Mouse (Mus musculus) liver, postnatal 0 days (tissue): Measurements from ENCODE around the gene Gm14401. TPM values are rescaled to one million over a fixed set of nuclear protein-coding genes. Genes with fewer than 3 reads are reported as not detected.
"Not testable (repeated sequence)": the region's sequence is repeated elsewhere in the genome, so short reads cannot be mapped to it uniquely, and the experiment has no call there.

Experiments
- ATAC-seq: fragments of 200-750 bp; cut with Nextera tagmentation; 2 replicates; pipeline ENCODE4 v1.8.0; 2017; ENCODE audit warnings: mild to moderate bottlenecking, moderate library complexity
- DNase-seq: peaks from one replicate; pipeline ENCODE4 v3.0.0-alpha.2; 2016
- H3K27ac ChIP-seq: fragments of 300-500 bp; sonication (generic); 2 replicates; pipeline ENCODE4 v1.5.1; 2014; ENCODE audit warnings: antibody characterized with exemption, moderate library complexity, mild to moderate bottlenecking, low read depth
- H3K27me3 ChIP-seq: fragments of 300-500 bp; sonication (generic); 2 replicates; pipeline ENCODE4 v1.6.1; 2014; ENCODE audit warnings: low read length, control low read depth, mixed read lengths; ENCODE audit not compliant: insufficient read depth
- H3K36me3 ChIP-seq: fragments of 300-500 bp; sonication (generic); replicated peaks from 2 replicates; pipeline ENCODE4 v1.6.1; 2014; ENCODE audit warnings: mild to moderate bottlenecking, control low read depth, low read length, moderate library complexity, mixed read lengths; ENCODE audit not compliant: insufficient read depth
- H3K4me1 ChIP-seq: fragments of 300-500 bp; sonication (generic); 2 replicates; pipeline ENCODE4 v1.6.1; 2014; ENCODE audit warnings: antibody characterized with exemption, mild to moderate bottlenecking, control low read depth; ENCODE audit not compliant: insufficient read depth
- H3K4me2 ChIP-seq: fragments of 300-500 bp; sonication (generic); 2 replicates; pipeline ENCODE4 v1.6.1; 2014; ENCODE audit warnings: low read depth, mild to moderate bottlenecking, low read length, moderate library complexity, mixed read lengths
- H3K4me3 ChIP-seq: fragments of 300-500 bp; sonication (generic); 2 replicates; pipeline ENCODE4 v1.5.1; 2014; ENCODE audit warnings: low read depth, low read length
- H3K9ac ChIP-seq: fragments of 300-500 bp; sonication (generic); replicated peaks from 2 replicates; pipeline ENCODE4 v1.6.1; 2014; ENCODE audit warnings: mild to moderate bottlenecking, moderate library complexity
- H3K9me3 ChIP-seq: fragments of 300-500 bp; sonication (generic); 2 replicates; pipeline ENCODE4 v1.6.1; 2016; ENCODE audit warnings: mild to moderate bottlenecking, control low read depth, low read length, mixed read lengths
- WGBS: fragments of 180-500 bp; shearing (Covaris S2); extraction: QIAGEN DNeasy Blood & Tissue Kit; methylation state at CpG from one replicate; pipeline ENCODE4 v1.1.7; 2014; ENCODE audit not compliant: insufficient replicate concordance; 5-methylcytosine and 5-hydroxymethylcytosine counted together
- polyA plus RNA-seq: library from polyadenylated mRNA; unstranded; fragments of >200 nt; fragmentation: Nextera tagmentation; extraction: Ambion mirVana; gene quantifications from 2 replicates; pipeline ENCODE4 v1.2.1, GENCODE M21; 2015

The Gm14401 gene
- not detected in 2 replicates for polyA plus RNA-seq

DNA sequence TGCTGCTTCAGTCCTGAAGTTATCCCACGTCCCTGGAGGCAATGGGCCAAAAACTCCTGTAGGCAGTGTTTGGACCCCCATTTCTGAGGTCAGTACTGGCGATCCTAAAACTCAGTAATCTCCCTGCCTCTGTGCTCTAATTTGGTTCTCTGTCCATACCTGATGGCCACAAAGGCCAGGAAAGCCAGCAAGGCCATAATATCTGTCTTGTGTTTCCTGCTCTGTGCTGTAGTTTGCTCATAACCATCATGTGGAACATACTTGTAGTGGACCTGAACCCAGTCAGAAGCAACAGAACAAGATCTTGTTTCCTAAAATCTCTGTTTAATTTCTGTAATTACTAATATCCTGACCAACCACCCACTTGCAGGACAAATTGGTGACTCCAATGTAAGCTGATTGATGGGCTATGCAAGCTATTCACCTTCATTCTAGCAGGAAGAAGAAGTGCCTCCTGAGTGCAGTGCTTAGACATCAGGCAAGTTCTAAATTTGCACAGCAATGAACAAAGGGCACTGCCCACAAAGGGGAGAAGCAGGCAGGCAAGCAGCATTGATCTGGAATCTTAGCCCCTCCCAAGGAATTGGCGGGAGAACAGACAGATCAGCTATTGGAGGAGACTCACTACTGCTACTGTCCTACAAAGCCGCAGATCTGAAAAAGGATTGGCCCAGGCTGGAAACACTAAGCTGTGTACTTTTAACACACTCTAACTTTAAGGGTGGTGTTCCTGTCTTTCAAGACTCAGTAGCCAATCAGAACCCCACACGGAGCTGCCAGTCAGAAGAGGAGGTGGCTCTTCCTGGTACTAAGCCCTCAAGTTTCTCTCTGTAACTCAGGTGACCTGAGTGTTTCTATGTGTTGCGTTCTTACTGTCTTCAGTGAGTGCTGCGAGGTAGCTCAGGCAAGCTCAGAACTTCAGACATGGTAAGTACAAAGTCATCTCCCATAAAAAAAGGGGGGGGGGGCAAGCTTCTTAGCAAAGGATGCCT, at the start of gene Gm14401:
Gene Gm14401 (plus strand): TSS at position 889 of the 992 bp plus-strand sequence.
- H3K27me3 ChIP-seq, H3K9ac ChIP-seq, H3K4me3 ChIP-seq, H3K4me1 ChIP-seq, ATAC-seq, H3K9me3 ChIP-seq, DNase-seq, H3K36me3 ChIP-seq, H3K4me2 ChIP-seq, H3K27ac ChIP-seq: not testable (repeated sequence)
- 54% methylated on average over 7 of the region's 7 CpGs for WGBS

DNA sequence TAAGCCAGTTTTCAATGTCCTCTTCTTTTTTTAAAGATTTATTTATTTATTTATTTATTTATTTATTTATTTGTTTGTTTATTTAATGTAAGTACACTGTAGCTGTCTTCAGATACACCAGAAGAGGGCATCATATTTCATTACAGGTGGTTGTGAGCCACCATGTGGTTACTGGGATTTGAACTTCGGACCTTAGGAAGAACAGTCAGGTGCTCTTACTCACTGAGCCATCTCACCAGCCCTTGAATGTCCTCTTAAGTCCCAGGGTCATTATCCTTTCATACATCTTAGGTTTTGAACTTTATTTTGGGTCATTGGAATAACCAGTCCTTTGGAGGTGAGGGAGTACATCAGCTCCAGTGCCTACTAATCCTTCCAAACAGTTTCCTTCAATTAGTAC, 1.3 kb upstream of the Gm14401 start:
- not testable (repeated sequence) for H3K27me3 ChIP-seq, H3K9ac ChIP-seq, ATAC-seq, H3K4me1 ChIP-seq, H3K4me2 ChIP-seq, H3K36me3 ChIP-seq, DNase-seq, H3K27ac ChIP-seq, H3K4me3 ChIP-seq, H3K9me3 ChIP-seq
- WGBS = 66% methylated on average over 1 of the region's 1 CpGs

DNA sequence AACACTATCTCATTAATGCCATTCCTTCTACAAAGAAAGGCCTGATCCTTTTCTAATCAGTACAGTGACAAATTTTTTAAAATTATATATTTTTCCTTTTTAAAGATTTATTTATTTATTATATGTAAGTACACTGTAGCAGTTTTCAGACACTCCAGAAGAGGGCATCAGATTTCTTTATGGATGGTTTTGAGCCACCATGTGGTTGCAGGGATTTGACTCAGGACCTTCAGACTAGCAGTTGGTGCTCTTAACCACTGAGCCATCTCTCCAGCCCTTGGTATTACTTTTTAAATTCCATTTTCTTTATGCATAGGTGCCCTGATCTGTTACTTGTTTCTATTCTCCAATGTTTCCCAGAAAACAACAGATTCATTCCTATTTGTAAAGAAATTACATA, 895 bp downstream of the Gm14401 start:
- not testable (repeated sequence) for H3K4me1 ChIP-seq, H3K4me2 ChIP-seq, H3K36me3 ChIP-seq, H3K9me3 ChIP-seq, H3K9ac ChIP-seq, H3K27me3 ChIP-seq, H3K4me3 ChIP-seq, DNase-seq, H3K27ac ChIP-seq, ATAC-seq

GRCm38 (mm10) chr2:177079866-177080265, 5.7 kb downstream of the Gm14401 start:
- not testable (repeated sequence) for H3K4me1 ChIP-seq, DNase-seq, ATAC-seq, H3K36me3 ChIP-seq, H3K27ac ChIP-seq, H3K27me3 ChIP-seq, H3K4me3 ChIP-seq, H3K4me2 ChIP-seq, H3K9me3 ChIP-seq, H3K9ac ChIP-seq
- WGBS = 61% methylated on average over 1 of the region's 1 CpGs

GRCm38 (mm10) chr2:177109086-177109485, 35.0 kb downstream of the Gm14401 start:
- H3K4me3 ChIP-seq, H3K9me3 ChIP-seq, H3K27me3 ChIP-seq, H3K36me3 ChIP-seq, H3K4me1 ChIP-seq, DNase-seq, H3K9ac ChIP-seq, H3K4me2 ChIP-seq, H3K27ac ChIP-seq, ATAC-seq: not testable (repeated sequence)
- 71% methylated on average over 5 of the region's 5 CpGs for WGBS

DNA sequence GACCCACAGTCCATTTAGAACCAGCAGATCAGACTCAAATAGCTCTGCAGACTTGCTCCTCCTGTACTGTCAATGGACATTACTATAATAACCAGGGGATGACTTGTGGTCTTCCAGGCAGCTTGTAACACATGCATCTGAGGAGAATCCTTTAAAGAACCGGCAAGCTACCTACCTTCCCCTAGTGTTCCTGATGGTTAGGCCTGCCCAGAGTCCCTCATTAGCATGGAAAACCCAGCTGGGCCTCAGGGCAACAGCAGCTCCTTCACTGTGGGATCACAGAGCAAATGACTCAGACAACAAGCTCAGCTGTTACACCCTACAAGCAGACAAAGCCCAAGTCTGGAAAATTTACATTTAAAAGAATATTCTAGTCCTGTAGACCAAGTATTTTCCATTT, 55.0 kb downstream of the Gm14401 start:
- H3K4me3 ChIP-seq, H3K4me1 ChIP-seq, H3K9me3 ChIP-seq, H3K9ac ChIP-seq, H3K27me3 ChIP-seq, H3K4me2 ChIP-seq, H3K36me3 ChIP-seq, H3K27ac ChIP-seq, DNase-seq, ATAC-seq: not testable (repeated sequence)
- 44% methylated on average over 1 of the region's 1 CpGs for WGBS

Other genes with a start within 250 kb of the Gm14401 start
- not detected in 2 replicates for gene Gm14408, start 243.2 kb upstream of the Gm14401 start, polyA plus RNA-seq
- gene Gm14296, start 146.5 kb upstream of the Gm14401 start, polyA plus RNA-seq = 1.1 and 1.2 TPM in 2 replicates
- gene Gm14419, start 73.4 kb upstream of the Gm14401 start, polyA plus RNA-seq = 2.1 and 2.2 TPM in 2 replicates
- 4.2 and 5.0 TPM in 2 replicates for gene Gm14410, start 132.1 kb downstream of the Gm14401 start, polyA plus RNA-seq
- not detected in 2 replicates for gene Gm14409, start 192.7 kb downstream of the Gm14401 start, polyA plus RNA-seq
- not detected in 2 replicates for gene Gm14412, start 250.0 kb downstream of the Gm14401 start, polyA plus RNA-seq